Mouse (Mus musculus): Measurements from ENCODE around the gene Podn. TPM values are rescaled to one million over a fixed set of nuclear protein-coding genes. Genes with fewer than 3 reads are reported as not detected.

Podn gene
- polyA plus RNA-seq, 1 experiment from 2014 or later, result 6.5 TPM

DNA sequence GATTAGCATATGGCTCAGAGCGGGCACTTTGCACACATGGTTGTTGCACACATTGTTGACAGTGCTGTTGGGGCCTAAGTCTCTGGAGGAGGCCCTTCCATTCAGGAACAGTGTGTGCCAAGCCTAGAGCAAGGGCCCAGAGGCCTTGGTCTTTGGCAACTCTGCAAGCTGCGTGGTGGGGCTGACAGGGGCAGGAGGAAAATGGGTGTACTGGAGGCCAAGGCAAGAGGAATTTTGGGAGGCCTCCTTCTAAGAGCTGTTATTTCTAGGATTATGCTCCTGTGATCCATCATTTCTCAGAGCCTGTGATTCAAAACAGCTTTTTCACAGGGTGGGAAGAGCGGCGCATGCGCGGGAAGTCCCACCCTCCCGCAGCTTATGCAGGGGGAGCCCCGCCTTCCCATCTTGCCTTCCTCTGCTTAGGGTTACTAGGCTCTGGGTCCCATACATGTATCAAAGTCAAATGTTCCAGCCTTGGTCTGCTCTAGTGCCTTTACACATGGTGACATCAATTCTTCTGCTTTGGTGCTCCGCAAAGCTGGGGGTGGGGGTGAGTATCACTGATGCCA lies 99.7 kb downstream of the Podn start:
- H3K4me2 ChIP-seq (replicated peaks; ENCODE audit: low read depth), result no peak overlapping the region
- ATAC-seq, result no peak
- no peaks in the 10 kb centered on the region for H3K36me3 ChIP-seq (ENCODE audit: control insufficient read depth, insufficient read depth)
- no peak overlapping the region for H3K27ac ChIP-seq (ENCODE audit: low read depth, low read length)
- WGBS, result 90% methylated on average over 9 of the region's 9 CpGs
- no peaks in the 10 kb centered on the region for H3K4me1 ChIP-seq (replicated peaks; ENCODE audit: control insufficient read depth, insufficient read depth, low read length)
- no peaks in the 10 kb centered on the region for H3K9me3 ChIP-seq (ENCODE audit: control insufficient read depth)
- H3K4me3 ChIP-seq (ENCODE audit: low read depth, low read length), result no peak overlapping the region
- no peak overlapping the region for H3K9ac ChIP-seq (ENCODE audit: low read depth, low read length)
- H3K27me3 ChIP-seq (replicated peaks; ENCODE audit: control insufficient read depth, insufficient read depth, low read length), result no peaks in the 10 kb centered on the region
- TF ChIP-seq CTCF (IDR thresholded peaks at IDR 0.05; ENCODE audit: low read depth), result no peak

DNA sequence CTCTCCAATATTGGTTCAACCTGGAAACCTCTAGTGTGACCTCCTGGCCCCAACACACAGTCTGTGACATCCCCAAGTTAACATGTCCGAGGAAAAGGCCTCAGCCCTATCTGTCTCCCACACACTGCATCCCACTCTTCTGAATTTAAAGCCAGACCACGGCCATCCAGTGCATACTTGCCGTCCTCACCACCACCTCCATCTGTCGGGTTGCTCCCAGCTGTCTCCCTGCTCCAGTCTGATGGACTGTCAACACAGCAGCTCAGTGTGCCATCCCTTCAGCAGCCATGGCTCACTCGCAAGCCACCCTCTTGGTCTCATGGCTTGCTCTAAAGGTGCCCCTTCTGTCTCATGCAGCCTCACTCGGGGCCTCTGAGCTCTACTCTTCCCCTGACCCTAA lies 100.5 kb downstream of the Podn start:
- no peaks in the 10 kb centered on the region for H3K4me1 ChIP-seq (replicated peaks; ENCODE audit: control insufficient read depth, insufficient read depth, low read length)
- no peaks in the 10 kb centered on the region for H3K27me3 ChIP-seq (replicated peaks; ENCODE audit: control insufficient read depth, insufficient read depth, low read length)
- H3K9me3 ChIP-seq (ENCODE audit: control insufficient read depth), result no peaks in the 10 kb centered on the region
- no peak for TF ChIP-seq CTCF (IDR thresholded peaks at IDR 0.05; ENCODE audit: low read depth)
- no peak overlapping the region for H3K4me3 ChIP-seq (ENCODE audit: low read depth, low read length)
- no peak for ATAC-seq
- H3K36me3 ChIP-seq (ENCODE audit: control insufficient read depth, insufficient read depth), result no peaks in the 10 kb centered on the region
- H3K4me2 ChIP-seq (replicated peaks; ENCODE audit: low read depth), result no peak overlapping the region
- 88% methylated on average over 6 of the region's 6 CpGs for WGBS
- H3K9ac ChIP-seq (ENCODE audit: low read depth, low read length), result no peak overlapping the region
- H3K27ac ChIP-seq (ENCODE audit: low read depth, low read length), result no peak overlapping the region

DNA sequence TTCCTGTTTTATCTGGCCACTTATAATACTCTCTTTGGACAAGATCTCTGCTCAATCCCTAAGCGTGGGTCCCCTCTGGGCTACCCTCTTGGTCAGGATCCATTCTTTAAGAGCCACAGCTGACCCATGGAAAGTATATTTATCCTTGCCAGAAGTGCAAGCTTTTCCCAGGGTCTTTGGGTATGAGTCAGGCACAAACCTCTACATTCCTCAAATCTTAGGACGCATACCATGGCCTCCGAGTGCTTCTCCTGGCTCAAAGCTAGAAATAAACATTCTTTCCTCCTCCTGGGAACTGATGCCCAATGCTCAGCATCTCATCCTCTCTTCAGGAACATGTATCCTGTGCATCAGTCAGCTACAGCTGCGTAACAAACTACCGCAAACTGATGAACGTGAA lies 101.2 kb downstream of the Podn start:
- no peak overlapping the region for H3K27ac ChIP-seq (ENCODE audit: low read depth, low read length)
- ATAC-seq, result no peak
- H3K9ac ChIP-seq (ENCODE audit: low read depth, low read length), result no peak overlapping the region
- no peaks in the 10 kb centered on the region for H3K4me1 ChIP-seq (replicated peaks; ENCODE audit: control insufficient read depth, insufficient read depth, low read length)
- 84% methylated on average over 6 of the region's 6 CpGs for WGBS
- no peak overlapping the region for H3K4me3 ChIP-seq (ENCODE audit: low read depth, low read length)
- no peak for TF ChIP-seq CTCF (IDR thresholded peaks at IDR 0.05; ENCODE audit: low read depth)
- H3K4me2 ChIP-seq (replicated peaks; ENCODE audit: low read depth), result no peak overlapping the region
- no peaks in the 10 kb centered on the region for H3K27me3 ChIP-seq (replicated peaks; ENCODE audit: control insufficient read depth, insufficient read depth, low read length)
- H3K9me3 ChIP-seq (ENCODE audit: control insufficient read depth), result no peaks in the 10 kb centered on the region
- no peaks in the 10 kb centered on the region for H3K36me3 ChIP-seq (ENCODE audit: control insufficient read depth, insufficient read depth)

GRCm38 (mm10) chr4:107991879-107992278 lies 104.4 kb downstream of the Podn start:
- no peak overlapping the region for H3K27ac ChIP-seq (ENCODE audit: low read depth, low read length)
- H3K36me3 ChIP-seq (ENCODE audit: control insufficient read depth, insufficient read depth), result no peaks in the 10 kb centered on the region
- H3K4me3 ChIP-seq (ENCODE audit: low read depth, low read length), result no peak overlapping the region
- H3K4me1 ChIP-seq (replicated peaks; ENCODE audit: control insufficient read depth, insufficient read depth, low read length), result no peaks in the 10 kb centered on the region
- no peak overlapping the region for H3K9ac ChIP-seq (ENCODE audit: low read depth, low read length)
- H3K4me2 ChIP-seq (replicated peaks; ENCODE audit: low read depth), result no peak overlapping the region
- no peak for ATAC-seq
- H3K9me3 ChIP-seq (ENCODE audit: control insufficient read depth), result no peaks in the 10 kb centered on the region
- WGBS, result 30% methylated on average over 6 of the region's 6 CpGs
- no peak for TF ChIP-seq CTCF (IDR thresholded peaks at IDR 0.05; ENCODE audit: low read depth)
- H3K27me3 ChIP-seq (replicated peaks; ENCODE audit: control insufficient read depth, insufficient read depth, low read length), result no peaks in the 10 kb centered on the region

- Histone ChIP-seq H3K4me1 (replicated peaks; ENCODE audit: control insufficient read depth, insufficient read depth, low read length) (no peaks in the 10 kb centered on the region), H3K27me3 (replicated peaks; ENCODE audit: control insufficient read depth, insufficient read depth, low read length) (no peaks in the 10 kb centered on the region), H3K4me3 (ENCODE audit: low read depth, low read length) (no peak overlapping the region), H3K4me2 (replicated peaks; ENCODE audit: low read depth) (no peak overlapping the region), H3K9ac (ENCODE audit: low read depth, low read length) (no peak overlapping the region), H3K9me3 (ENCODE audit: control insufficient read depth) (no peaks in the 10 kb centered on the region), H3K36me3 (ENCODE audit: control insufficient read depth, insufficient read depth) (no peaks in the 10 kb centered on the region), H3K27ac (ENCODE audit: low read depth, low read length) (no peak overlapping the region)
- 68% methylated on average over 5 of the region's 5 CpGs for WGBS
- ATAC-seq, result no peak
- TF ChIP-seq CTCF (IDR thresholded peaks at IDR 0.05; ENCODE audit: low read depth), result no peak
Measured at GRCm38 (mm10) chr4:107990818-107991217, 105.4 kb downstream of the Podn start.

- ATAC-seq, result no peak
- H3K9me3 ChIP-seq (ENCODE audit: control insufficient read depth), result no peaks in the 10 kb centered on the region
- 59% methylated on average over 8 of the region's 8 CpGs for WGBS
Measured at GRCm38 (mm10) chr4:107988931-107989330, 107.3 kb downstream of the Podn start.

More at GRCm38 (mm10) chr4:107988931-107989330, 107.3 kb downstream of the Podn start:
- H3K36me3 ChIP-seq (ENCODE audit: control insufficient read depth, insufficient read depth), result no peaks in the 10 kb centered on the region
- no peak overlapping the region for H3K9ac ChIP-seq (ENCODE audit: low read depth, low read length)
- no peak overlapping the region for H3K4me2 ChIP-seq (replicated peaks; ENCODE audit: low read depth)
- no peak overlapping the region for H3K4me3 ChIP-seq (ENCODE audit: low read depth, low read length)
- H3K27me3 ChIP-seq (replicated peaks; ENCODE audit: control insufficient read depth, insufficient read depth, low read length), result no peaks in the 10 kb centered on the region
- H3K4me1 ChIP-seq (replicated peaks; ENCODE audit: control insufficient read depth, insufficient read depth, low read length), result no peaks in the 10 kb centered on the region
- no peak overlapping the region for H3K27ac ChIP-seq (ENCODE audit: low read depth, low read length)
- TF ChIP-seq CTCF (IDR thresholded peaks at IDR 0.05; ENCODE audit: low read depth), result no peak

Measured in intestine, postnatal 0 days (tissue).